Mouse (Mus musculus) liver, postnatal 0 days (tissue): Measurements from ENCODE around the gene Rbp2.

Experiments used
- CTCF ChIP-seq: sonication (generic); IDR thresholded peaks from 2 replicates; pipeline ENCODE4 v1.5.1; 2016; ENCODE audit warnings: antibody characterized with exemption, low read depth
- EP300 ChIP-seq: IDR thresholded peaks from 2 replicates; pipeline ENCODE4 v1.6.1; 2016; ENCODE audit warnings: antibody characterized with exemption, low read depth, mild to moderate bottlenecking

DNA sequence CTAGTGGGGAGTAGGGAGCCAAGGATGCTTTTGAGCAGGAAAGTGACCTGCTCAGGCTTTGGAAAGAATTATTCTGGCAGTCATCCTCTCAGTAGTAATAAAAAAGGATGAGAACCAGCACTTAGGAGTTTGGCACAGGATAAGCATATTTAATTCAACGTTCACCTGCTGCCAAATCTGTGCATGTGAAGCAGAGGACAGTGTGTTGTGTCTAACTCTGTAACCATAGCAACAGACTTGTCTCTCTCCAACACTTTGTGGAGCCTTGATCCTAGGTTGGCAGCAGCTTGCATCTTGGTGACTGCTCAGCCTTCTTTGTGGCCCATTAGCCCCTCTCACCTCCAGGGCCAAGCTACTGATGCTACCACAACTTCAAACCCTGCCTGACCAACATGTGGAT, 34.9 kb upstream of the Rbp2 start:
- TF ChIP-seq CTCF: no peak
- no peak for TF ChIP-seq EP300
